ENCODE assay signal across 8 mouse cellular contexts in the genomic region with DNA sequence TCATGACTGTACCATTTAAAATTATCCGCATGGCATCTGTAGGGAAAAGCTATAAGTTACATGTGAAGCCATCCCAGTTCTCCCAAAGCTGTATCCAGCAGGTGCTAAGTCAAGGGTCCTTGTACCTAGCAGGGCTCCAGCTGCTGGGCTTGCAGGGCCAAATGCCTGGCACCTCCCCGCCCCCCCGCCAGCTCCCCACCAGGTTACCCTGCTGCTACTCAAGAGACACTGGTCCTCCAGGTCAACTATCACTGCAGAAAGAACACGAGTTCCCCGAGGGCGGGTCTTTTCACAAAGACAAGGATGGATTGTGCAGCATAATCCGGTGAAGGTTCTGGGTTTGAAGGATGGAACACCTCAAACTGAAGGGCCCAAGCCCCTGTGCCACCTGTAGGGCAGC. TPM values are rescaled to one million over a fixed set of nuclear protein-coding genes. Genes with fewer than 3 reads are reported as not detected.
DNase-seq lines count a peak whose midpoint lies in the region; ATAC-seq and TF ChIP-seq lines count a peak whose summit lies in the region.

No protein-coding gene starts in this region.

- H3K4me2 ChIP-seq in liver, postnatal 0 days (ENCODE audit: low read depth, low read length) = peak overlapping the region; percentile 92; the same call in 1 of the 2 replicates

- no peak for DNase-seq in gastrocnemius, adult 2 months
- DNase-seq in gastrocnemius, postnatal 25 days = no peak
- peak; percentile 27 for DNase-seq in testis, postnatal 10 days (ENCODE audit: low spot score)
- no peak for DNase-seq in testis, postnatal 14 days (ENCODE audit: low spot score)
- DNase-seq in liver, postnatal 0 days = no peak
- DNase-seq in frontal cortex, adult 2 months (ENCODE audit: extremely low spot score in 1 of 2, low spot score in 1 of 2) = no peak
- DNase-seq in lung, postnatal 25 days (ENCODE audit: low spot score) = no peak

- peak overlapping the region; percentile 83 for H3K4me3 ChIP-seq in gastrocnemius, adult 2 months
- peak overlapping the region; percentile 55 for H3K4me3 ChIP-seq in liver, postnatal 0 days (ENCODE audit: low read depth, low read length)

- TF ChIP-seq CTCF in gastrocnemius, adult 2 months (IDR thresholded peaks at IDR 0.05) = no peak
- TF ChIP-seq CTCF in liver, postnatal 0 days (IDR thresholded peaks at IDR 0.05; ENCODE audit: low read depth) = no peak

- peaks cover 49% of the 10 kb centered on the region for H3K27me3 ChIP-seq in liver, postnatal 0 days (ENCODE audit: insufficient read depth, low read length)

- intact Hi-C loops in gastrocnemius, adult 2 months (cut with DNase I) = no loop called here

- H3K36me3 ChIP-seq in liver, postnatal 0 days (replicated peaks; ENCODE audit: insufficient read depth, low read length) = no peaks in the 10 kb centered on the region

- H3K27ac ChIP-seq in gastrocnemius, adult 2 months = no peak overlapping the region
- H3K27ac ChIP-seq in liver, postnatal 0 days (ENCODE audit: low read depth) = no peak overlapping the region

- no peaks in the 10 kb centered on the region for H3K9me3 ChIP-seq in liver, postnatal 0 days (ENCODE audit: low read length)

- ATAC-seq in liver, postnatal 0 days = no peak
- no peak for ATAC-seq in monocyte, adult 5-6 weeks (replicated peaks; ENCODE audit: insufficient number of reproducible peaks, low FRiP score, low TSS enrichment, poor library complexity, severe bottlenecking)

- WGBS in liver, postnatal 0 days (ENCODE audit: insufficient replicate concordance) = 38% methylated on average over 7 of the region's 7 CpGs

- H3K9ac ChIP-seq in liver, postnatal 0 days (replicated peaks) = no peak overlapping the region

- peaks cover 8% of the 10 kb centered on the region for H3K4me1 ChIP-seq in liver, postnatal 0 days (ENCODE audit: insufficient read depth)

- no peak for TF ChIP-seq EP300 in liver, postnatal 0 days (IDR thresholded peaks at IDR 0.05; ENCODE audit: low read depth)

RNA-seq across cellular contexts. Expression of a gene that starts 25.5 kb away (rescaled TPM):
- total RNA-seq in gastrocnemius, adult 2 months (2021) = 1 to 10 TPM; 1.6 to 4.0 TPM
- total RNA-seq in gastrocnemius, postnatal 25 days (2021) = 1 to 10 TPM; 3.2 to 3.9 TPM
- 0.43 and 0.78 TPM in 2 replicates for polyA plus RNA-seq in liver, postnatal 0 days (2015; fragmentation: Nextera tagmentation; extraction: Ambion mirVana)
- 7.3 and 8.0 TPM in 2 replicates for polyA plus RNA-seq in frontal cortex, adult 2 months (2012; rRNA removed)
- total RNA-seq in monocyte, adult 5-6 weeks (2017) = 0.53 to 1.3 TPM in 2 of 3 replicates, not detected in the other

RNA-seq across cellular contexts. Expression of a gene that starts 25.8 kb away (rescaled TPM):
- total RNA-seq in gastrocnemius, adult 2 months (2021) = under 1 TPM in 1 of 2 experiments, not detected in 1; 0.73 TPM
- total RNA-seq in gastrocnemius, postnatal 25 days (2021) = under 1 TPM; 0.36 to 0.48 TPM
- polyA plus RNA-seq in liver, postnatal 0 days (2015; fragmentation: Nextera tagmentation; extraction: Ambion mirVana) = not detected in 2 replicates
- 130 and 136 TPM in 2 replicates for polyA plus RNA-seq in frontal cortex, adult 2 months (2012; rRNA removed)
- total RNA-seq in monocyte, adult 5-6 weeks (2017) = 8.6 to 15.5 TPM (median 9.7 TPM) in 3 replicates
